Mouse (Mus musculus) intestine, embryonic 14.5 days (tissue): ENCODE measurements around the gene Smg6. TPM values are rescaled to one million over a fixed set of nuclear protein-coding genes. Genes with fewer than 3 reads are reported as not detected.
A peak's percentile ranks its signal among the peaks of the same experiment; 100 is the strongest.

Experiments
- ATAC-seq: fragments of 200-750 bp; cut with Nextera tagmentation; replicated peaks from 2 replicates; pipeline ENCODE4 v1.8.0; 2017; ENCODE audit warnings: low read depth, moderate number of reproducible peaks, moderate TSS enrichment, moderate library complexity; ENCODE audit not compliant: low FRiP score, low TSS enrichment
- DNase-seq: peaks from one replicate; pipeline ENCODE4 v3.0.0-alpha.2; 2018; ENCODE audit warnings: low spot score
- H3K27ac ChIP-seq: fragments of 300-500 bp; sonication (generic); 2 replicates; pipeline ENCODE4 v1.5.1; 2014; ENCODE audit warnings: low read depth, mild to moderate bottlenecking, control low read depth
- H3K27me3 ChIP-seq: fragments of 300-500 bp; sonication (generic); replicated peaks from 2 replicates; pipeline ENCODE4 v1.6.1; 2014; ENCODE audit warnings: low read length, control low read depth; ENCODE audit not compliant: control insufficient read depth, insufficient read depth
- H3K36me3 ChIP-seq: fragments of 300-500 bp; sonication (generic); 2 replicates; pipeline ENCODE4 v1.6.1; 2014; ENCODE audit warnings: low read length, control low read depth; ENCODE audit not compliant: control insufficient read depth, insufficient read depth
- H3K4me1 ChIP-seq: fragments of 300-500 bp; sonication (generic); replicated peaks from 2 replicates; pipeline ENCODE4 v1.6.1; 2014; ENCODE audit warnings: low read length, control low read depth, mixed read lengths; ENCODE audit not compliant: control insufficient read depth, insufficient read depth
- H3K4me2 ChIP-seq: fragments of 300-500 bp; sonication (generic); 2 replicates; pipeline ENCODE4 v1.6.1; 2014; ENCODE audit warnings: low read length
- H3K4me3 ChIP-seq: fragments of 300-500 bp; sonication (generic); 2 replicates; pipeline ENCODE4 v1.5.1; 2014; ENCODE audit warnings: low read depth, low read length, control low read depth, mixed read lengths
- H3K9ac ChIP-seq: fragments of 300-500 bp; sonication (generic); 2 replicates; pipeline ENCODE4 v1.6.1; 2014; ENCODE audit warnings: mild to moderate bottlenecking, low read length
- H3K9me3 ChIP-seq: fragments of 300-500 bp; sonication (generic); 2 replicates; pipeline ENCODE4 v1.6.1; 2016; ENCODE audit warnings: low read length, control low read depth; ENCODE audit not compliant: control insufficient read depth
- WGBS: fragments of 180-500 bp; shearing (Covaris S2); extraction: QIAGEN DNeasy Blood & Tissue Kit; methylation state at CpG from one replicate; pipeline ENCODE4 v1.1.7; 2014; 5-methylcytosine and 5-hydroxymethylcytosine counted together
- polyA plus RNA-seq: library from polyadenylated mRNA; unstranded; fragments of >200 nt; fragmentation: Nextera tagmentation; extraction: Ambion mirVana; gene quantifications from 2 replicates; pipeline ENCODE4 v1.2.1, GENCODE M21; 2014

Gene Smg6
- polyA plus RNA-seq, 1 experiment from 2014 or later, result 15.3 TPM

- WGBS, result 21% methylated on average over 11 of the region's 11 CpGs
- Histone ChIP-seq H3K9me3 (no peaks in the 10 kb centered on the region), H3K27ac (peak overlapping the region; percentile 90), H3K9ac (no peak overlapping the region), H3K4me2 (peak overlapping the region; percentile 0; the same call in 1 of the 2 replicates), H3K4me1 (peaks cover 69% of the 10 kb centered on the region), H3K27me3 (no peaks in the 10 kb centered on the region), H3K4me3 (no peak overlapping the region), H3K36me3 (peaks cover 17% of the 10 kb centered on the region)
- DNase-seq (no peak), ATAC-seq (peak; percentile 70)
Measured at GRCm38 (mm10) chr11:75139122-75139963, 213.7 kb downstream of the Smg6 start.

- DNase-seq (no peak), ATAC-seq (no peak)
- no peaks in the 10 kb centered on the region for H3K9me3 ChIP-seq
- no peak overlapping the region for H3K9ac ChIP-seq
- H3K27me3 ChIP-seq, result no peaks in the 10 kb centered on the region
- peaks cover 60% of the 10 kb centered on the region for H3K4me1 ChIP-seq
- H3K4me3 ChIP-seq, result no peak overlapping the region
- no peak overlapping the region for H3K4me2 ChIP-seq
- peak overlapping the region; percentile 90 for H3K27ac ChIP-seq
- H3K36me3 ChIP-seq, result peaks cover 20% of the 10 kb centered on the region
- 48% methylated on average over 5 of the region's 5 CpGs for WGBS
Measured at GRCm38 (mm10) chr11:75140431-75140830, 214.8 kb downstream of the Smg6 start.

- Histone ChIP-seq H3K36me3 (peaks cover 20% of the 10 kb centered on the region), H3K9me3 (no peaks in the 10 kb centered on the region), H3K4me2 (no peak overlapping the region), H3K4me1 (peaks cover 61% of the 10 kb centered on the region), H3K27me3 (no peaks in the 10 kb centered on the region), H3K9ac (no peak overlapping the region), H3K4me3 (no peak overlapping the region), H3K27ac (peak overlapping the region; percentile 90)
- ATAC-seq (no peak), DNase-seq (no peak)
- 42% methylated on average over 3 of the region's 3 CpGs for WGBS
Measured at GRCm38 (mm10) chr11:75141038-75141437, 215.4 kb downstream of the Smg6 start.

GRCm38 (mm10) chr11:75141913-75142312, 216.3 kb downstream of the Smg6 start:
- H3K4me1 ChIP-seq, result peaks cover 61% of the 10 kb centered on the region
- peak; percentile 61 for DNase-seq
- H3K9ac ChIP-seq, result no peak overlapping the region

GRCm38 (mm10) chr11:75142749-75143148, 217.1 kb downstream of the Smg6 start:
- H3K27me3 ChIP-seq, result no peaks in the 10 kb centered on the region
- ATAC-seq, result no peak
- H3K27ac ChIP-seq, result peak overlapping the region; percentile 90
- no peak overlapping the region for H3K4me2 ChIP-seq
- no peak overlapping the region for H3K4me3 ChIP-seq
- H3K4me1 ChIP-seq, result peaks cover 66% of the 10 kb centered on the region
- no peaks in the 10 kb centered on the region for H3K9me3 ChIP-seq
- no peak for DNase-seq
- peaks cover 20% of the 10 kb centered on the region for H3K36me3 ChIP-seq
- WGBS, result 63% methylated on average over 4 of the region's 4 CpGs
- no peak overlapping the region for H3K9ac ChIP-seq

More at GRCm38 (mm10) chr11:75141913-75142312, 216.3 kb downstream of the Smg6 start:
- ATAC-seq, result 0 out of 2 replicates have a peak, but pooled peaks have one; percentile 25
- no peaks in the 10 kb centered on the region for H3K27me3 ChIP-seq
- peaks cover 20% of the 10 kb centered on the region for H3K36me3 ChIP-seq
- peak overlapping the region; percentile 90 for H3K27ac ChIP-seq
- H3K9me3 ChIP-seq, result no peaks in the 10 kb centered on the region
- WGBS, result 23% methylated on average over 1 of the region's 1 CpGs
- no peak overlapping the region for H3K4me2 ChIP-seq
- no peak overlapping the region for H3K4me3 ChIP-seq

- Histone ChIP-seq H3K9me3 (no peaks in the 10 kb centered on the region), H3K9ac (no peak overlapping the region), H3K4me1 (peaks cover 52% of the 10 kb centered on the region), H3K27me3 (no peaks in the 10 kb centered on the region), H3K4me2 (no peak overlapping the region), H3K36me3 (peaks cover 29% of the 10 kb centered on the region), H3K4me3 (no peak overlapping the region), H3K27ac (no peak overlapping the region)
- DNase-seq (no peak), ATAC-seq (no peak)
- 59% methylated on average over 2 of the region's 2 CpGs for WGBS
Measured at GRCm38 (mm10) chr11:75145841-75146240, 220.2 kb downstream of the Smg6 start.

GRCm38 (mm10) chr11:75147106-75147845, 221.7 kb downstream of the Smg6 start:
- Histone ChIP-seq H3K4me2 (0 out of 2 replicates have a peak overlapping the region, but pooled peaks have one; percentile 5), H3K27me3 (no peaks in the 10 kb centered on the region), H3K36me3 (peaks cover 29% of the 10 kb centered on the region), H3K4me1 (peaks cover 38% of the 10 kb centered on the region), H3K9ac (peak overlapping the region; percentile 8; the same call in 1 of the 2 replicates), H3K27ac (peak overlapping the region; percentile 92), H3K9me3 (no peaks in the 10 kb centered on the region), H3K4me3 (no peak overlapping the region)
- peak; percentile 82 for ATAC-seq
- peak; percentile 81 for DNase-seq
- 16% methylated on average over 11 of the region's 11 CpGs for WGBS

- DNase-seq (peak; percentile 73), ATAC-seq (peak; percentile 76)
- Histone ChIP-seq H3K4me1 (peaks cover 36% of the 10 kb centered on the region), H3K9me3 (no peaks in the 10 kb centered on the region), H3K27ac (peak overlapping the region; percentile 92), H3K4me2 (no peak overlapping the region), H3K27me3 (no peaks in the 10 kb centered on the region), H3K36me3 (peaks cover 27% of the 10 kb centered on the region), H3K9ac (peak overlapping the region; percentile 8; the same call in 1 of the 2 replicates), H3K4me3 (no peak overlapping the region)
- 16% methylated on average over 3 of the region's 3 CpGs for WGBS
Measured at GRCm38 (mm10) chr11:75147846-75148168, 222.2 kb downstream of the Smg6 start.
